Mouse (Mus musculus) adrenal gland, adult 2 months (tissue): ENCODE measurements at regions not wholly inside any gene's neighbourhood (a gene's known extent, or its start where the extent isn't known, plus 50 kb on each side); places are given as distances from the start of the nearest gene placed in this dataset.

Source experiments
- DNase-seq: peaks from one replicate; pipeline ENCODE4 v3.0.0; 2021

- no peak for DNase-seq
Observed at GRCm38 (mm10) chr9:90827474-90827873, 534.7 kb upstream of the Zic4 start.

GRCm38 (mm10) chr9:90828701-90829100 is 533.5 kb upstream of the Zic4 start:
- no peak for DNase-seq

GRCm38 (mm10) chr9:90830704-90831103 is 531.5 kb upstream of the Zic4 start:
- no peak for DNase-seq

GRCm38 (mm10) chr9:90833743-90834539 is 528.3 kb upstream of the Zic4 start:
- DNase-seq = no peak

GRCm38 (mm10) chr9:90838184-90838926 is 523.9 kb upstream of the Zic4 start:
- no peak for DNase-seq

- no peak for DNase-seq
Observed at GRCm38 (mm10) chr9:90851044-90851443, 511.2 kb upstream of the Zic4 start.

- no peak for DNase-seq
Observed at GRCm38 (mm10) chr9:90871636-90872035, 490.6 kb upstream of the Zic4 start.

- DNase-seq = no peak
Observed at GRCm38 (mm10) chr9:90884467-90884866, 477.7 kb upstream of the Zic4 start.

GRCm38 (mm10) chr9:90887405-90887804 is 474.8 kb upstream of the Zic4 start:
- DNase-seq = no peak

GRCm38 (mm10) chr9:90890801-90891200 is 471.4 kb upstream of the Zic4 start:
- no peak for DNase-seq

- DNase-seq = no peak
Observed at GRCm38 (mm10) chr9:90892816-90893215, 469.4 kb upstream of the Zic4 start.

GRCm38 (mm10) chr9:90903557-90903956 is 458.7 kb upstream of the Zic4 start:
- DNase-seq = no peak

- DNase-seq = no peak
Observed at GRCm38 (mm10) chr9:90906106-90906505, 456.1 kb upstream of the Zic4 start.

- no peak for DNase-seq
Observed at GRCm38 (mm10) chr9:90906684-90907083, 455.5 kb upstream of the Zic4 start.

- no peak for DNase-seq
Observed at GRCm38 (mm10) chr9:90954613-90955012, 407.6 kb upstream of the Zic4 start.

GRCm38 (mm10) chr9:90961436-90961835 is 400.8 kb upstream of the Zic4 start:
- no peak for DNase-seq

GRCm38 (mm10) chr9:90964043-90964442 is 398.2 kb upstream of the Zic4 start:
- DNase-seq = no peak

- no peak for DNase-seq
Observed at GRCm38 (mm10) chr9:90978730-90979129, 383.5 kb upstream of the Zic4 start.

GRCm38 (mm10) chr9:90980023-90980802 is 382.0 kb upstream of the Zic4 start:
- no peak for DNase-seq

GRCm38 (mm10) chr9:90999178-90999577 is 363.0 kb upstream of the Zic4 start:
- DNase-seq = no peak

GRCm38 (mm10) chr9:91004214-91004613 is 358.0 kb upstream of the Zic4 start:
- no peak for DNase-seq

- no peak for DNase-seq
Observed at GRCm38 (mm10) chr9:91040546-91040945, 321.7 kb upstream of the Zic4 start.

- DNase-seq = no peak
Observed at GRCm38 (mm10) chr9:91048569-91048968, 313.6 kb upstream of the Zic4 start.
